Mouse (Mus musculus): Measurements from ENCODE around the gene Opn3.

- TF ChIP-seq POLR2A (IDR thresholded peaks at IDR 0.05; ENCODE audit: borderline replicate concordance, extremely low read depth, insufficient read depth, insufficient read length, poor library complexity, severe bottlenecking), result no peak
- no peak for TF ChIP-seq CTCF (IDR thresholded peaks at IDR 0.05; ENCODE audit: borderline replicate concordance, extremely low read depth, insufficient read depth, insufficient read length)
Measured at GRCm38 (mm10) chr1:175643496-175644265, 48.9 kb downstream of the Opn3 start.
